Mouse (Mus musculus): Measurements from ENCODE around the gene Gpr31b.
"Not testable (repeated sequence)": the region's sequence is repeated elsewhere in the genome, so short reads cannot be mapped to it uniquely, and the experiment has no call there.

The Gpr31b gene

GRCm38 (mm10) chr17:13052124-13052813, at the start of gene Gpr31b:
TSS of gene Gpr31b (minus strand) at chr17:13052296.
- DNase-seq (ENCODE audit: low read depth), result not testable (repeated sequence)

- DNase-seq (ENCODE audit: low read depth), result not testable (repeated sequence)
Measured at GRCm38 (mm10) chr17:13092960-13093359, 40.9 kb upstream of the Gpr31b start.

GRCm38 (mm10) chr17:13092100-13092764, 40.1 kb upstream of the Gpr31b start:
- DNase-seq (ENCODE audit: low read depth), result not testable (repeated sequence)

DNA sequence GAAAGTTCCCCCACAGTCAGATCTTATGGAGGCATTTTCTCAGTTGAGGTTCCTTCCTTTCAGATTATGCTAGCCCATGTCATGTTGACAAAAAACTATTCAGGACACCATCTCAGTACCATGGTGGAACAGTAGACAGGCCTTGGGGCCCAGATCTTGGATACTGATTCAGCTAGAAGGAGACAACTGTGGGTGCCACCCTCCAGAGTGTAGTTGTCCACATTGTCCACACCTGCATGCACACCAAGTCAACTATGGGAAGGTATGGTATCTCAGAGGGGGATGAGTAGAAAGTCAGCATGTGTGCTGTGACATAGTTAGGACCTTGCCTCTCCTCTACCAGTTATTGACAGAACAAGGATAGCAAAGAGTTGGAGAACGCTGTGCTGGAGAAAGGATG, 39.4 kb upstream of the Gpr31b start:
- DNase-seq (ENCODE audit: low read depth), result not testable (repeated sequence)

GRCm38 (mm10) chr17:13069227-13069626, 17.1 kb upstream of the Gpr31b start:
- not testable (repeated sequence) for DNase-seq (ENCODE audit: low read depth)

- DNase-seq (ENCODE audit: low read depth), result not testable (repeated sequence)
Measured at GRCm38 (mm10) chr17:13067864-13068385, 15.8 kb upstream of the Gpr31b start.

DNA sequence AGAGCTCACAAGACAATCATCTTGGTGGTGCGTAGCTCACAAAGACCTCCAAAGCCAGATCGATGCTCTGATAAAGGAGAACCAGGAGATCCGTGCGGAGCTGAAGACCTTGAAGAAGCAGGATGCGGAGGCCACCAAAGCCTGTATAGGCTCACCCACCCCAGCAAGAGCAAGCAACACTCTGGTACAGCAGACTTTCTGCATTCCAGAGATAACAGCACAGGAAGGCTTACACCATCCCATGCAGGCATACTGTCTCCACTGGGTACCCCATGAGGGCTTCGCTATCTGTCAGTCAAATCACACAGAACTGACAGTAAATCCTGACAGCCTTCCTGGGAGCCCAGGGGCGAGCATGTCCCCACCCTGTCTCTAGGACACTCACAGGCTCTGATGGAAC, 10.8 kb upstream of the Gpr31b start:
- DNase-seq (ENCODE audit: low read depth), result not testable (repeated sequence)

- not testable (repeated sequence) for DNase-seq (ENCODE audit: low read depth)
Measured at GRCm38 (mm10) chr17:13060804-13061203, 8.7 kb upstream of the Gpr31b start, which contains the start of gene Tcp10b. TSS of gene Tcp10b (plus strand) at chr17:13061104.

DNA sequence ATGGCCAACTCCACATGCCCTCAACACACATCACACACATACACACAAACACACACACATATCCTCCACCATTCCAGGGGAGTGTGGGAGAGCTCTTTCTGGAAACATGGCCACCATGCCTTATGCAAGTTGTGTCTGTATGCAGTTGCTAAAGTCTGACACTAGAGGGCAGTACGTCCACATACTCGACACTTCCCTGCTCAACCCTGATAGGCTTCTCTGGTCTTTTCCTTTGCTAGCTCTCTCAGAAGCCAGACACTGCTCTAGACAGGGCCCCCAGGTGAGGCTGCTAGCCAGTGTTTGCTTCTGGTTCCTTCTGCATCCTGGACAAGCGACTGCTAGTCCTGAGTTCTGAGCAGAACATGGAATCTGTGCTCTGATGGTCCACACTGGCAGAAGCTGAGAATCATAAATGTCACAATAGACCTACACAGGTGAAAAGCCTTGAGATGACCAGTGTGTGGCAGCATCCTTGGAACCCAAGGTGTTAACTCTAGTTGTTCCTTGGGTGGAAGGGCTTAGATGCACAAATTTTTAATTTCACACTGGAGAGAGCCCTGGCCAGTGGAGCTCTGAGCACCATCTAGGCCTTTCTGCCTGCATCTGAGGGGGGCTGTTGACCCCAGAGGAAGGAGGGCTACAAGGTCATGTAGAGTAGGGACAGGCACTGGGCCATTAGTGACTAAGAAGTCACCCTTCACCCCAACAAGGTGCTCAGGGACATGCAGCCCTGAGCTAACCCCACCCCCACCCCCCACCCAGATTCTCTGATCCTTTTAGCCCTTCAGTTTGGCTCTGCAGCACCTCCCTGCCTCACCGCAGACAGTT, 8.0 kb downstream of the Gpr31b start:
- peak; percentile 81 for DNase-seq (ENCODE audit: low read depth)

DNA sequence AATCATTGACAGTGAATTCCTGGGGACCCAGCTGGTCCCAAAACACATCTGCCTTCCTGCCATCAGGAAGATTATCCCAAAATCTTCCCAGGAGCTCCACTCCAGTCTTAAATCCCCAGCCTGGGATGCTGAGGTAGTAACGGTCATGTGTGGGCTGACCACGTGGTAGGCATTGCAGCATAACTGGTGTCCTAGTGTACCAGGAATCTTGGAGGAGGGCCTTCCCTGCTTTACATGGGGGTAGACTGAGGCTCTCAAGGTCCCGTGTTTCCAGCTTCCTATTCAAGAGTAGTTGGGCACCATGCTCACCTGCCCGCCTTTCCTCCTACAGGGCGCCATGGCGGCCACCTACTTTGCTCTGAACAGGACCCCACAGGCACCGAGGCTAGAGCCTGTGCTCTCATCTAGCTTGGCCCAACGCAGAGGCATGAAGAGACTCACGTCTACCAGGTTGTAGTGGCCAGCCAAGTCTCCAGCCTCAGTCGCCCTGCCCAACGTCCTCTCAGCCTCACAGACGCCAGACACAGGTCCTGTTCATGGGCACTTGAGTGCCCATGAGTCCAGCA, 15.4 kb downstream of the Gpr31b start:
- DNase-seq (ENCODE audit: low read depth), result not testable (repeated sequence)

DNA sequence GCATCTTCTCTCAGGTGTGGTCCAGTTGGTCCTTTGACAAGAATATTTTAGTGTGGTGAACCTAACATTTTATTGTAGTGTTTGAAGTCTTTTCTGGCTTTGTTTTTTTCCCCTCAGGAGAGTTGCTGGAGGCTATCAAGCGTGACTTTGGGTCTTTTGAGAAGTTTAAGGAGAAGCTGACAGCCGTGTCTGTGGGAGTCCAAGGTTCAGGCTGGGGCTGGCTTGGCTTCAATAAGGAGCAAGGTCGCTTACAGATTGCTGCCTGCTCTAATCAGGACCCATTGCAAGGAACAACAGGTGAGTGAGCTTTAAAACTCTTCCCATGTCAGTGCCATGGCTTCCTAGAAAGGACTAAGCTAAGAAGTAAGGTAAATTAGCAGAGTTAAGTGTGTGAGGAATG, 38.8 kb downstream of the Gpr31b start:
- no peak for DNase-seq (ENCODE audit: low read depth)

- peak; percentile 87 for DNase-seq (ENCODE audit: low read depth)
Measured at GRCm38 (mm10) chr17:13009887-13010286, 42.2 kb downstream of the Gpr31b start.

GRCm38 (mm10) chr17:13008528-13008927, 43.6 kb downstream of the Gpr31b start:
- no peak for DNase-seq (ENCODE audit: low read depth)

DNA sequence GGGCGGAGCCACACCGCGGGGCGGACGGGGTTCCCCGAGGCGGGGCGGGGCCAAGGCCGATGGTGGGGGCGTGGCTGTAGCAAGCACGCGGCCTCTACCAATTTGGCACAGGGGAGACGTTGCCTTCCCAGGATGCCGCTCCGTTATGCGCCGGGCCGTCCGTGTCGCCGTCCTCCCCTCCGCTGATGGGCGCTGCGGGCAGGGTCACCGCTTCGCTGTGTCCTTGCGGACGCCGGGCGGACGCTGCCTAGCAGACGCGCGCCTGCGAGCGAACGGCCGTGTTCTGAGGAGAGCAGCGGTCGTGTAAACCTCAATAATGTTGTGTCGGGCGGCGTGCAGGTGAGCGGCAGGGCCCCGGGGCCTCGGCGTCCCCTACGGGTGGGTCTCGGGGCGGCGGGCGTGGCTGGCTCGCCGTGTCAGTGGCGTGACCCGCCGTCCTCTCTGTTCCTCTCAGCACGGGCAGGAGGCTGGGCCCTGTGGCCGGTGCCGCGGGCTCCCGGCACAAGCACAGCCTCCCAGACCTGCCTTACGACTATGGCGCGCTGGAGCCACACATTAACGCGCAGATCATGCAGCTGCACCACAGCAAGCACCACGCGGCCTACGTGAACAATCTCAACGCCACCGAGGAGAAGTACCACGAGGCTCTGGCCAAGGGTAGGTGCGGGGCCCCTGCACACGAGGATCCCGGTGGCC, 44.2 kb downstream of the Gpr31b start:
- peak; percentile 99 for DNase-seq (ENCODE audit: low read depth)

GRCm38 (mm10) chr17:13006984-13007383, 45.1 kb downstream of the Gpr31b start:
- peak; percentile 8 for DNase-seq (ENCODE audit: low read depth)

GRCm38 (mm10) chr17:13006546-13006945, 45.5 kb downstream of the Gpr31b start, which contains the start of gene Sod2:
TSS of gene Sod2 (plus strand) at chr17:13006846.
- DNase-seq (ENCODE audit: low read depth), result not testable (repeated sequence)

GRCm38 (mm10) chr17:13004436-13004835, 47.7 kb downstream of the Gpr31b start:
- not testable (repeated sequence) for DNase-seq (ENCODE audit: low read depth)

DNA sequence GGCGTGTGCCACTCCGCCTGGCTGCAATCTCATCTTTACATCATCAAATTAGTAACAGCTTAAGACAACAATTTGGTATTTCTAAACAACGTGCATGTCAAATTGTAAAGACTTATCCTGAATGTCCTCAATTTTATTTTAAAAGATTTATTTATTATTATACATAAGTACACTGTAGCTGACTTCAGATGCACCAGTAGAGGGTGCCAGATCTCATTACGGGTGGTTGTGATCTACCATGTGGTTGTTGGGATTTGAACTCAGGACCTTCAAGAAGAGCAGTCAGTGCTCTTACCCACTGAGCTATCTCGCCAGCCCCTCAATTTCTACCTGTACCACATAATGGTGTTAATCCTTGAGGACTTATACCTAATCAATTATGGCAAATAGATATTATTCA, 49.9 kb downstream of the Gpr31b start:
- DNase-seq (ENCODE audit: low read depth), result not testable (repeated sequence)

Measured in NIH3T3 (cell line).